Mouse (Mus musculus) MEL (cell line): ENCODE measurements around the gene Ensa. TPM values are rescaled to one million over a fixed set of nuclear protein-coding genes. Genes with fewer than 3 reads are reported as not detected.

Experiments
- DNase-seq: peaks from one replicate; pipeline ENCODE4 v3.0.0; 2011; ENCODE audit warnings: low read depth, low spot score
- H3K27ac ChIP-seq: 2 replicates; pipeline ENCODE4 v1.5.1; 2012; ENCODE audit warnings: low read depth, mild to moderate bottlenecking, control low read depth, low read length, moderate library complexity; ENCODE audit not compliant: control insufficient read depth
- H3K27me3 ChIP-seq, 2 experiments: fragments of 150-350 bp in 1 of 2; sonication (generic) in 1 of 2; 2 replicates each; pipeline ENCODE4 v1.6.1; 2012; ENCODE audit warnings: low read length in 2 of 2, mild to moderate bottlenecking in 2 of 2, improper control_type of control experiment in 1 of 2, moderate library complexity in 1 of 2; ENCODE audit not compliant: insufficient read depth in 2 of 2, control insufficient read depth in 1 of 2
- H3K36me3 ChIP-seq, 2 experiments: 2 replicates each; pipeline ENCODE4 v1.6.1; 2012 to 2014; ENCODE audit warnings: low read length in 2 of 2, improper control_type of control experiment in 1 of 2, inconsistent platforms in 1 of 2, mild to moderate bottlenecking in 1 of 2; ENCODE audit not compliant: insufficient read depth in 2 of 2, control insufficient read depth in 1 of 2
- H3K4me1 ChIP-seq, 2 experiments: fragments of 150-350 bp in 1 of 2; sonication (generic) in 1 of 2; 2 replicates each; pipeline ENCODE4 v1.6.1; 2012; ENCODE audit warnings: low read length in 2 of 2, improper control_type of control experiment in 1 of 2, mild to moderate bottlenecking in 1 of 2; ENCODE audit not compliant: insufficient read depth in 2 of 2, control insufficient read depth in 1 of 2
- H3K4me3 ChIP-seq, 2 experiments: fragments of 150-350 bp in 1 of 2; sonication (generic) in 1 of 2; 2 replicates each; pipeline ENCODE4 v1.5.1; 2012; ENCODE audit warnings: low read depth in 2 of 2, low read length in 2 of 2, mild to moderate bottlenecking in 2 of 2, moderate library complexity in 2 of 2, control low read depth in 1 of 2, improper control_type of control experiment in 1 of 2; ENCODE audit not compliant: control insufficient read depth in 1 of 2, insufficient read depth in 1 of 2
- H3K79me2 ChIP-seq: 2 replicates; pipeline ENCODE4 v1.6.1; 2012; ENCODE audit warnings: mild to moderate bottlenecking, low read length, moderate library complexity; ENCODE audit not compliant: control insufficient read depth, poor library complexity, insufficient read depth
- H3K9ac ChIP-seq: 2 replicates; pipeline ENCODE4 v1.6.1; 2012; ENCODE audit warnings: low read depth, mild to moderate bottlenecking, control low read depth, low read length, moderate library complexity; ENCODE audit not compliant: control insufficient read depth, poor library complexity, severe bottlenecking
- H3K9me3 ChIP-seq: fragments of 150-350 bp; sonication (generic); replicated peaks from 2 replicates; pipeline ENCODE4 v1.6.1; 2012; ENCODE audit warnings: mild to moderate bottlenecking, low read length, improper control_type of control experiment, moderate library complexity; ENCODE audit not compliant: insufficient read depth
- BHLHE40 ChIP-seq: IDR thresholded peaks from 2 replicates; pipeline ENCODE4 v1.6.1; 2012; ENCODE audit warnings: low read depth, mild to moderate bottlenecking, inconsistent platforms, low read length, improper control_type of control experiment, borderline replicate concordance
- E2F4 ChIP-seq: IDR thresholded peaks from 2 replicates; pipeline ENCODE4 v1.6.1; 2011; ENCODE audit warnings: low read depth, low read length, improper control_type of control experiment, borderline replicate concordance
- GATA1 ChIP-seq: IDR thresholded peaks from 2 replicates; pipeline ENCODE4 v1.6.1; 2011; ENCODE audit warnings: low read depth, low read length, improper control_type of control experiment
- MEF2A ChIP-seq: IDR thresholded peaks from 2 replicates; pipeline ENCODE4 v1.6.1; 2014; ENCODE audit warnings: low read depth, mild to moderate bottlenecking, inconsistent platforms, low read length, improper control_type of control experiment; ENCODE audit not compliant: poor library complexity, insufficient replicate concordance, severe bottlenecking; ENCODE audit errors: extremely low read depth
- MYB ChIP-seq: IDR thresholded peaks from 2 replicates; pipeline ENCODE4 v1.6.1; 2011; ENCODE audit warnings: mild to moderate bottlenecking, low read depth, low read length, improper control_type of control experiment
- MYC ChIP-seq: IDR thresholded peaks from 2 replicates; pipeline ENCODE4 v1.6.1; 2011; ENCODE audit warnings: low read depth, mild to moderate bottlenecking, low read length, improper control_type of control experiment, moderate library complexity
- POLR2A ChIP-seq, 2 experiments: IDR thresholded peaks; 2 replicates each; pipeline ENCODE4 v1.6.1; 2011 to 2012; ENCODE audit warnings: low read length in 2 of 2, mild to moderate bottlenecking in 2 of 2, control low read depth in 1 of 2, improper control_type of control experiment in 1 of 2, low read depth in 1 of 2, moderate library complexity in 1 of 2; ENCODE audit not compliant: control insufficient read depth in 1 of 2, insufficient read depth in 1 of 2, poor library complexity in 1 of 2
- RAD21 ChIP-seq: IDR thresholded peaks from 2 replicates; pipeline ENCODE4 v1.6.1; 2011; ENCODE audit warnings: mild to moderate bottlenecking, low read depth, low read length, improper control_type of control experiment
- RCOR1 ChIP-seq: IDR thresholded peaks from 2 replicates; pipeline ENCODE4 v1.6.1; 2012; ENCODE audit warnings: low read depth, mild to moderate bottlenecking, inconsistent platforms, low read length, improper control_type of control experiment
- SIN3A ChIP-seq: IDR thresholded peaks from 2 replicates; pipeline ENCODE4 v1.6.1; 2012; ENCODE audit warnings: low read length, improper control_type of control experiment, inconsistent platforms
- ZC3H11A ChIP-seq: IDR thresholded peaks from 2 replicates; pipeline ENCODE4 v1.6.1; 2012; ENCODE audit warnings: low read depth, mild to moderate bottlenecking, inconsistent platforms, low read length, improper control_type of control experiment
- polyA plus RNA-seq, 2 experiments: library from polyadenylated mRNA; stranded (reverse) in 1 of 2; unstranded in 1 of 2; fragments of >175 nt in 1 of 2; fragments of >200 nt in 1 of 2; gene quantifications; 2 replicates each; pipeline versions ENCODE4 v1.2.1 to v1.2.4; 2012; ENCODE audit warnings: low replicate concordance in 2 of 2, low read depth in 1 of 2; ENCODE audit not compliant: insufficient read length in 2 of 2, insufficient read depth in 1 of 2, missing spikeins in 1 of 2
- total RNA-seq: library from RNA; depleted of rRNA; stranded (reverse); fragments of 300-350 nt; gene quantifications from 2 replicates; pipeline ENCODE4 v1.2.3, GENCODE M21; 2012

Gene Ensa
- total and polyA plus RNA-seq, 3 experiments: 85.2 to 90.5 TPM; not detected in 1

GRCm38 (mm10) chr3:95609195-95609594 lies 15.6 kb upstream of the Ensa start:
- no peaks in the 10 kb centered on the region for H3K79me2 ChIP-seq
- no peaks in the 10 kb centered on the region for H3K4me1 ChIP-seq
- H3K9ac ChIP-seq: no peak overlapping the region
- TF ChIP-seq RCOR1 (peak; percentile 33; the same call in 1 of the 2 replicates), E2F4 (no peak), SIN3A (no peak), GATA1 (no peak), ZC3H11A (no peak), MYC (no peak)
- H3K36me3 ChIP-seq: peaks cover 0 to 24% of the 10 kb centered on the region in 2 experiments; a peak in 2 of 4 replicates
- H3K27ac ChIP-seq: no peak overlapping the region
- no peaks in the 10 kb centered on the region for H3K27me3 ChIP-seq
- H3K9me3 ChIP-seq: no peaks in the 10 kb centered on the region
- H3K4me3 ChIP-seq: no peak overlapping the region
- no peak for DNase-seq

- no peak for DNase-seq
- Histone ChIP-seq H3K4me3 (no peak overlapping the region), H3K36me3 (peaks cover 0 to 27% of the 10 kb centered on the region in 2 experiments; a peak in 2 of 4 replicates), H3K79me2 (no peaks in the 10 kb centered on the region), H3K4me1 (no peaks in the 10 kb centered on the region), H3K27ac (no peak overlapping the region), H3K9me3 (no peaks in the 10 kb centered on the region), H3K9ac (no peak overlapping the region), H3K27me3 (no peaks in the 10 kb centered on the region)
- TF ChIP-seq GATA1 (no peak), BHLHE40 (no peak), POLR2A (IDR thresholded peaks at IDR 0.05; ENCODE audit: control insufficient read depth in 1 of 2, insufficient read depth in 1 of 2, low read depth in 1 of 2, low read length in 2 of 2, poor library complexity in 1 of 2) (0 out of 4 replicates have a peak, but pooled peaks of 1 of the 2 experiments have one; percentile 22), MEF2A (no peak)
Measured at GRCm38 (mm10) chr3:95613996-95614395, 10.8 kb upstream of the Ensa start.

DNA sequence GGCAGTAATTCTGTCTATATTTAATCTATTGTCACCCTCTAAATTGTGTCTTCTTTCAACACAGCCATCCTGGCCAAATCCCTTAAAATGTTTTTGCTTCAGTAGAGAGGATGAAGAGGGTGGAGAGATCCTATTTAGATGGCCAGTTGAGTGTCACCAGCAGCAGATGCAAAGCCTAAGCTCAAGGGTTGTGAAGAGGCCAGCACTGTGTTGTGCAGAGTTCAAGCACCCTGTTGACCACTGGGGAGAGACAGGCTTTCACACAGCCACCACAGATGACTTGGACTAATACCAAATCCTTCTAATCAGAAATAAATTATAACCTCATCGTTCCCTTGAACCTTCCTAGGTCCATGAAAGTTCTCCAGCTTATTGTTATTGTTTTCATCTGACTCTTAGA lies 6.3 kb upstream of the Ensa start:
- DNase-seq: no peak
- H3K9me3 ChIP-seq: no peaks in the 10 kb centered on the region
- no peaks in the 10 kb centered on the region for H3K27me3 ChIP-seq
- TF ChIP-seq RAD21: no peak
- TF ChIP-seq MYB: no peak
- H3K4me3 ChIP-seq: no peak overlapping the region
- H3K36me3 ChIP-seq: peaks cover 0 to 12% of the 10 kb centered on the region in 2 experiments; a peak in 2 of 4 replicates
- no peak overlapping the region for H3K9ac ChIP-seq
- no peak overlapping the region for H3K27ac ChIP-seq
- H3K4me1 ChIP-seq: peaks cover 0 to 3% of the 10 kb centered on the region in 2 experiments; a peak in 2 of 4 replicates
- H3K79me2 ChIP-seq: no peaks in the 10 kb centered on the region
